Mouse (Mus musculus) layer of hippocampus, adult 9-11 months (tissue): ENCODE measurements around the gene Oog2.
"Not testable (repeated sequence)": the region's sequence is repeated elsewhere in the genome, so short reads cannot be mapped to it uniquely, and the experiment has no call there.

Experiments
- DNase-seq: peaks from one replicate; pipeline ENCODE4 v3.0.0; 2022

Gene Oog2

DNA sequence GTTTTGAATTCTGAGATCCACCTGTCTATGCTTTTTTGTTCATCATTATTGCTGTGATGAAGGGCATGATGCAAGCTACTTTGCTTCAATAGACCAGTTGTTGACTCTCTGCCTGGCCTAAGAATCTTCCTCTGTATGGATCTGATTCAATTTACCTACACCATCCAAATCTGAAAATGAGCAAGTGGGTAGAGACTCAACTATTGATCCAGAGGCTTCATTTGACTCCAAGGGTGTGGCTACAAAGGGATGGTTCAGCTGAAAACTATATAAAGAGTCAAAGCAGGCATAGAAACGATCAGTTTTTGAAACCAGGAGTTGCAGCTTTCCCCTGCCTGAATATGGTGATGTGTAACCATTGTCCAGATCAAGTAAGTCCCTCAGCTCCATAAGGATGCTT lies at the start of gene Oog2:
Gene Oog2, plus strand, starts transcription at position 301 of the 400 bp plus-strand sequence.
- no peak for DNase-seq

DNA sequence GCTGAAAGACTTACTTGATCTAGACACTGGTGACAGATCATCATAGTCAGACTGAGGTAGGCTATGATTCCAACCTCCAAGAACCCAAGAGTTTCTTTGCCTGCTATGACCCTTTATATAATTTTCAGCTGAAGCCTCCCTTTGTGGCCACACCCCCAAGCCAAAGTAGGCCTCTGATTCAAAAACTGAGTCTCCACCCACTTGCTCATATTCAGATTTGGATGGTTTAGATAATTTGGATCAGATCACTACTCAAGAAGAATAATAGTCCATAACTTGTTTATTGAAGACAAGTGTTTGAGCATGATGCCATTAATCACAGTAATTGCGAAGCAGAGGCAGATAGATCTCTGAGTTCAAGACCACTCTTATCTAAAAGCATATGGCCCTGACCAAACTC lies 28.0 kb upstream of the Oog2 start, which contains the start of gene Oog3:
Gene Oog3, minus strand, starts transcription at position 101 of the 400 bp plus-strand sequence.
- no peak for DNase-seq

DNA sequence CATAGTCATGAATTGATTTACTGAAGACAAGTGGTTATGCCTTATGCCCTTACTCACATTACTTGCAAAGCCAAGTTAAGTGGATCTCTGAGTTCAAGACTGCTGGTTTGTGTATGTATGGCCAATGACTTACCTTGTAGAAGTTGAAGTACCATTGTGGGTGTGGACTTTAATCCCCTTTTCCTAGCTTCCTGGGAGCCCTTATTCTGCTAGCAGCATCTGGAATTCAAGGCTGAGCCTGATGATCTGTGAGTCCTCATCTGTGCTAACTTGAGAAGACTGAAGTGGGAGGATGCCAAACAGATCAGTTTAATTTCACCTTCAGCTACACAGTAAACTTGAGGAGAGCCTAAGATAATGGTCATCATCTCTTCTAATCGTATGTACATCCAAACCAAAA lies 22.7 kb downstream of the Oog2 start, which contains the start of gene C87977:
Gene C87977, minus strand, starts transcription at position 101 of the 400 bp plus-strand sequence.
- not testable (repeated sequence) for DNase-seq
